Mouse (Mus musculus) inflammation-experienced regulatory T-cells, adult 6 months (primary cell): ENCODE measurements around the gene Ppp6r3. TPM values are rescaled to one million over a fixed set of nuclear protein-coding genes. Genes with fewer than 3 reads are reported as not detected.
"Not testable (repeated sequence)": the region's sequence is repeated elsewhere in the genome, so short reads cannot be mapped to it uniquely, and the experiment has no call there.

Experiments used
- ATAC-seq: one replicate; pipeline ENCODE4 v1.8.0; 2017
- polyA plus RNA-seq, 3 experiments: library from polyadenylated mRNA; unstranded; fragments of 100-300 nt; shearing (Covaris generic); gene quantifications; one replicate each; pipeline ENCODE4 v1.2.1; 2017

Gene Ppp6r3
- polyA plus RNA-seq, 3 experiments from 2014 or later = 67.2 to 92.1 (median 71.5) TPM

GRCm38 (mm10) chr19:3574593-3575094 lies 905 bp downstream of the Ppp6r3 start:
- no peak for ATAC-seq

GRCm38 (mm10) chr19:3564309-3564708 lies 11.2 kb downstream of the Ppp6r3 start:
- no peak for ATAC-seq

- ATAC-seq = no peak
These were observed 12.8 kb downstream of the Ppp6r3 start for GRCm38 (mm10) chr19:3562752-3563151.

- ATAC-seq = no peak
These were observed 13.3 kb downstream of the Ppp6r3 start for GRCm38 (mm10) chr19:3562298-3562697.

GRCm38 (mm10) chr19:3556169-3556827 lies 19.3 kb downstream of the Ppp6r3 start:
- no peak for ATAC-seq

GRCm38 (mm10) chr19:3554785-3555184 lies 20.8 kb downstream of the Ppp6r3 start:
- ATAC-seq = no peak

GRCm38 (mm10) chr19:3551573-3552159 lies 23.9 kb downstream of the Ppp6r3 start:
- ATAC-seq = no peak

- ATAC-seq = no peak
These were observed 25.4 kb downstream of the Ppp6r3 start for GRCm38 (mm10) chr19:3550101-3550500.

- no peak for ATAC-seq
These were observed 26.3 kb downstream of the Ppp6r3 start for GRCm38 (mm10) chr19:3549263-3549662.

- ATAC-seq = no peak
These were observed 27.2 kb downstream of the Ppp6r3 start for GRCm38 (mm10) chr19:3548311-3548710.

GRCm38 (mm10) chr19:3544995-3545394 lies 30.6 kb downstream of the Ppp6r3 start:
- ATAC-seq = no peak

GRCm38 (mm10) chr19:3542591-3542990 lies 33.0 kb downstream of the Ppp6r3 start:
- ATAC-seq = no peak

- ATAC-seq = no peak
These were observed 34.6 kb downstream of the Ppp6r3 start for GRCm38 (mm10) chr19:3540997-3541396.

- no peak for ATAC-seq
These were observed 35.3 kb downstream of the Ppp6r3 start for GRCm38 (mm10) chr19:3540254-3540653.

- no peak for ATAC-seq
These were observed 36.1 kb downstream of the Ppp6r3 start for GRCm38 (mm10) chr19:3539456-3539855.

- no peak for ATAC-seq
These were observed 37.9 kb downstream of the Ppp6r3 start for GRCm38 (mm10) chr19:3537658-3538057.

GRCm38 (mm10) chr19:3534945-3535344 lies 40.6 kb downstream of the Ppp6r3 start:
- no peak for ATAC-seq

GRCm38 (mm10) chr19:3533266-3533966 lies 42.1 kb downstream of the Ppp6r3 start:
- not testable (repeated sequence) for ATAC-seq

GRCm38 (mm10) chr19:3532717-3533260 lies 42.8 kb downstream of the Ppp6r3 start:
- ATAC-seq = no peak

GRCm38 (mm10) chr19:3529781-3530180 lies 45.8 kb downstream of the Ppp6r3 start:
- ATAC-seq = no peak

GRCm38 (mm10) chr19:3528646-3529045 lies 46.9 kb downstream of the Ppp6r3 start:
- no peak for ATAC-seq

GRCm38 (mm10) chr19:3527531-3527930 lies 48.0 kb downstream of the Ppp6r3 start:
- ATAC-seq = no peak

GRCm38 (mm10) chr19:3519471-3520169 lies 55.9 kb downstream of the Ppp6r3 start:
- ATAC-seq = no peak
